Mouse (Mus musculus) stomach, embryonic 16.5 days (tissue): Measurements from ENCODE around the gene Dlgap1. TPM values are rescaled to one million over a fixed set of nuclear protein-coding genes. Genes with fewer than 3 reads are reported as not detected.

Source experiments
- ATAC-seq: fragments of 200-750 bp; cut with Nextera tagmentation; 2 replicates; pipeline ENCODE4 v1.8.0; 2017; ENCODE audit warnings: moderate number of reproducible peaks, moderate TSS enrichment; ENCODE audit not compliant: insufficient read depth, low FRiP score
- H3K27ac ChIP-seq: fragments of 300-500 bp; sonication (generic); 2 replicates; pipeline ENCODE4 v1.5.1; 2014; ENCODE audit warnings: low read length
- H3K27me3 ChIP-seq: fragments of 300-500 bp; sonication (generic); 2 replicates; pipeline ENCODE4 v1.6.1; 2014; ENCODE audit warnings: low read length, control low read depth, mixed read lengths; ENCODE audit not compliant: control insufficient read depth, insufficient read depth
- H3K36me3 ChIP-seq: fragments of 300-500 bp; sonication (generic); 2 replicates; pipeline ENCODE4 v1.6.1; 2014; ENCODE audit warnings: low read length; ENCODE audit not compliant: control insufficient read depth, insufficient read depth
- H3K4me1 ChIP-seq: fragments of 300-500 bp; sonication (generic); 2 replicates; pipeline ENCODE4 v1.6.1; 2014; ENCODE audit warnings: low read length, control low read depth, mixed read lengths; ENCODE audit not compliant: control insufficient read depth, insufficient read depth
- H3K4me2 ChIP-seq: fragments of 300-500 bp; sonication (generic); 2 replicates; pipeline ENCODE4 v1.6.1; 2014; ENCODE audit warnings: low read depth, low read length, mixed read lengths
- H3K4me3 ChIP-seq: fragments of 300-500 bp; sonication (generic); replicated peaks from 2 replicates; pipeline ENCODE4 v1.5.1; 2014; ENCODE audit warnings: mild to moderate bottlenecking, low read length
- H3K9ac ChIP-seq: fragments of 300-500 bp; sonication (generic); 2 replicates; pipeline ENCODE4 v1.6.1; 2014; ENCODE audit warnings: low read length
- H3K9me3 ChIP-seq: fragments of 300-500 bp; sonication (generic); replicated peaks from 2 replicates; pipeline ENCODE4 v1.6.1; 2016; ENCODE audit warnings: low read length, control low read depth; ENCODE audit not compliant: control insufficient read depth
- WGBS: fragments of 180-500 bp; shearing (Covaris S2); extraction: QIAGEN DNeasy Blood & Tissue Kit; methylation state at CpG from one replicate; pipeline ENCODE4 v1.1.7; 2014; 5-methylcytosine and 5-hydroxymethylcytosine counted together
- polyA plus RNA-seq: library from polyadenylated mRNA; unstranded; fragments of >200 nt; fragmentation: Nextera tagmentation; extraction: Ambion mirVana; gene quantifications from 2 replicates; pipeline ENCODE4 v1.2.1, GENCODE M21; 2015

Dlgap1 gene
- polyA plus RNA-seq, 1 experiment from 2014 or later: 3.2 TPM

GRCm38 (mm10) chr17:70614407-70615060, 645.7 kb downstream of the Dlgap1 start:
- H3K4me3 ChIP-seq: no peak overlapping the region
- ATAC-seq: no peak
- WGBS: 71% methylated on average over 5 of the region's 5 CpGs
- H3K9me3 ChIP-seq: no peaks in the 10 kb centered on the region
- no peaks in the 10 kb centered on the region for H3K4me1 ChIP-seq
- H3K27ac ChIP-seq: no peak overlapping the region
- no peak overlapping the region for H3K9ac ChIP-seq
- no peak overlapping the region for H3K4me2 ChIP-seq
- no peaks in the 10 kb centered on the region for H3K27me3 ChIP-seq
- H3K36me3 ChIP-seq: no peaks in the 10 kb centered on the region

- Histone ChIP-seq H3K9me3 (no peaks in the 10 kb centered on the region), H3K4me1 (no peaks in the 10 kb centered on the region), H3K27me3 (no peaks in the 10 kb centered on the region), H3K27ac (no peak overlapping the region), H3K4me2 (no peak overlapping the region), H3K36me3 (no peaks in the 10 kb centered on the region), H3K4me3 (no peak overlapping the region), H3K9ac (no peak overlapping the region)
- no peak for ATAC-seq
- WGBS: 81% methylated on average over 8 of the region's 8 CpGs
These were observed 653.6 kb downstream of the Dlgap1 start for GRCm38 (mm10) chr17:70622493-70622892.

DNA sequence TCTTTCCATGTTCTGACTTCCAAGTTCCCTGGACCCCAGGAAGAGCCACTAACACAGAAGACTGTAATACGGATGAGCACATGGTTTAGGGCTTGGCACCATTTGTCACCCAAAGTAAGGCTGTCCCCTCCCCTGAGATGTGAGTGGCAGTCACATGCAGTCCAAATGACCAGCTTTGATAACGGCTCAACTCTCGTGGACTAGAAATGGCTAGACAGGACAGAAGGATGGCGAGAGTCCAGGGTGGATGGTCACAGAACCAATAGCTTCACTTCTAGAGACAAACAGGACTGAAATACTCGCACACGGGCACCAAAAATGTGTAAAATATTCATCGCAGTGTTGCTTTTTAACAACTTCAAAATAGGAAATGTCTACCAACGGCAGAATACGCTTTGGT, 657.5 kb downstream of the Dlgap1 start:
- no peak overlapping the region for H3K4me3 ChIP-seq
- H3K9ac ChIP-seq: no peak overlapping the region
- no peaks in the 10 kb centered on the region for H3K36me3 ChIP-seq
- no peaks in the 10 kb centered on the region for H3K9me3 ChIP-seq
- H3K4me1 ChIP-seq: no peaks in the 10 kb centered on the region
- no peak for ATAC-seq
- no peak overlapping the region for H3K4me2 ChIP-seq
- no peaks in the 10 kb centered on the region for H3K27me3 ChIP-seq
- no peak overlapping the region for H3K27ac ChIP-seq
- 87% methylated on average over 9 of the region's 9 CpGs for WGBS

GRCm38 (mm10) chr17:70626925-70627324, 658.1 kb downstream of the Dlgap1 start:
- Histone ChIP-seq H3K4me3 (no peak overlapping the region), H3K36me3 (no peaks in the 10 kb centered on the region), H3K9me3 (no peaks in the 10 kb centered on the region), H3K9ac (no peak overlapping the region), H3K4me2 (no peak overlapping the region), H3K27me3 (no peaks in the 10 kb centered on the region), H3K27ac (no peak overlapping the region), H3K4me1 (no peaks in the 10 kb centered on the region)
- 74% methylated on average over 6 of the region's 6 CpGs for WGBS
- ATAC-seq: no peak

DNA sequence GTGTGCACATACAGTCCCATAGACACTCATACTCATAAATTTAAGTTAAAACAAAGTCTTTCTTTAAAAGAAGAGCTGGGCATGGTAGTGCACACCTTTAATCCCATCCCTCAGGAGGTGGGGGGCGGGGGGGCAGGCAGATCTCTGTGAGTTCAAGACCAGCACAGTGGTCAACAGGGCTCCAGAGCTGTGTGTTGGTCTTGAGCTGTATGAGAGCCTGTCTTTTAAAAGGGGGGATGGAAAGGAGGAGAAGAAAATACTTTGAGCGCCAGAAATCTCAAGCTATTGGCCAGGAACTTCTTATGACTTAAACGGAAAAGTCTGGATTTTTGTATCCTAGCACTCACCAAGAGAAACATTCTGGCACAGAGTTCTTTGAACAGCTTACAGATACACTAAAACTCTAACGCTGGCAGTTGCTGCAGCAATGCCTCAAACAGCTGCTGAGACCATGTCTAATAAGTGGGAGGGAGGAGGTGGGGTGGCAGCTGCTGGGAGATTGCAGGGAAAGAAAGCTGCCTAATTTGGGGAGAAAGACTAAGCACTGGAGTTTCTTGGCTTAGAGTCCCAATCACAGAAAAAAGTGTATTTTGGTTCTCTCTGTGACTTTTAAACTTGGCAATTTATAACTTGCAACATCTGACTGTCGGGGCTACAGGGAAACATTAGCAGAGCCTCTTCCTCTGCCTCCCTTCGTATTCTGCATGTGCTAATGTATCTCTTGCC, 660.9 kb downstream of the Dlgap1 start:
- Histone ChIP-seq H3K4me3 (no peak overlapping the region), H3K27ac (peak overlapping the region; percentile 70), H3K4me2 (peak overlapping the region; percentile 11; the same call in 1 of the 2 replicates), H3K27me3 (no peaks in the 10 kb centered on the region), H3K4me1 (no peaks in the 10 kb centered on the region), H3K36me3 (no peaks in the 10 kb centered on the region), H3K9me3 (no peaks in the 10 kb centered on the region), H3K9ac (no peak overlapping the region)
- peak; percentile 73; the same call in 1 of the 2 replicates for ATAC-seq
- WGBS: 45% methylated on average over 6 of the region's 6 CpGs

- WGBS: 23% methylated on average over 9 of the region's 9 CpGs
These were observed 664.5 kb downstream of the Dlgap1 start for GRCm38 (mm10) chr17:70633181-70633944.

DNA sequence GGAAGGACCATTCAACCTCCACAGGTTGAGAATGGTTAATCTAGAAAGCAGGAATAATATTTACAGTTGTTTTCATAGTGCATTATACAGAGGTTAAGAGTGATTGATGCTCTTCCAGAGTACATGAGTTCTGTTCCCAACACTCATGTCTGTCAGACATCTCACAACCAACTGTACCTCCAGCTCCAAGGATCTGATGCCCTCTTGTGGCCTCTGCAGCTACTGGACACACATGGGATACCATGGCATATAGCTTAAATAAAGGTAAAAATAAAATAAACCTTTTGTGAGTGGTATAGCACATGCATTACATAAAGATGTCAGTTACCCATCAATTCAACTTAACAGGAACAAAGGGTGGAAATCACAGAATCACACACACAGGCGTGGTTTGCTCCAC, 674.3 kb downstream of the Dlgap1 start:
- H3K4me2 ChIP-seq: no peak overlapping the region
- H3K27me3 ChIP-seq: no peaks in the 10 kb centered on the region
- ATAC-seq: no peak
- H3K9me3 ChIP-seq: no peaks in the 10 kb centered on the region
- no peak overlapping the region for H3K9ac ChIP-seq
- 70% methylated on average over 1 of the region's 1 CpGs for WGBS
- H3K4me1 ChIP-seq: no peaks in the 10 kb centered on the region
- no peak overlapping the region for H3K27ac ChIP-seq
- no peak overlapping the region for H3K4me3 ChIP-seq
- no peaks in the 10 kb centered on the region for H3K36me3 ChIP-seq

More at GRCm38 (mm10) chr17:70633181-70633944, 664.5 kb downstream of the Dlgap1 start:
- no peaks in the 10 kb centered on the region for H3K9me3 ChIP-seq
- no peaks in the 10 kb centered on the region for H3K36me3 ChIP-seq
- no peak overlapping the region for H3K27ac ChIP-seq
- H3K27me3 ChIP-seq: no peaks in the 10 kb centered on the region
- H3K4me3 ChIP-seq: no peak overlapping the region
- no peak overlapping the region for H3K9ac ChIP-seq
- H3K4me1 ChIP-seq: no peaks in the 10 kb centered on the region
- ATAC-seq: peak; percentile 79
- no peak overlapping the region for H3K4me2 ChIP-seq

DNA sequence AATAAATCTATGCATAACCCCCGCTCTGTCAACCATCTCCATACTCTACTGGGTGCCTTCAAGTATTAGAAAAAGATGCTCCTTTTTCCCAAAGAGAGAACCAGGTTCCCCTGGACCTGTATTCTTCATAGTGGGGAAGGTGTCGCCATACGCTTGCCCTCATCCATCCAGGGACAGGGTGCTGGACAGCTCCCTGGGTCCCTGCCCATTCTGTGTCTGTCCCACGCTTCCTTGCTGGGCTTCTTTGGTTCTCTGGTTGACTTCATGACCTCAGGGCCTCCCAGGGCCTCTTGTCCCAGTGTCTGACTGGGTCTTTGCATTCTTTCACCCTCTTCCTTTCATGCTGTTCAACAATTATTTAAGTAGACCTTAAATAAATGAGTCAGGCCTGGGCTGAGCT, 677.8 kb downstream of the Dlgap1 start:
- Histone ChIP-seq H3K4me2 (no peak overlapping the region), H3K27me3 (no peaks in the 10 kb centered on the region), H3K36me3 (no peaks in the 10 kb centered on the region), H3K27ac (no peak overlapping the region), H3K4me1 (no peaks in the 10 kb centered on the region), H3K4me3 (no peak overlapping the region), H3K9me3 (no peaks in the 10 kb centered on the region), H3K9ac (no peak overlapping the region)
- ATAC-seq: no peak
- 47% methylated on average over 4 of the region's 4 CpGs for WGBS

- WGBS: 44% methylated on average over 3 of the region's 3 CpGs
- no peak for ATAC-seq
- no peaks in the 10 kb centered on the region for H3K4me1 ChIP-seq
- H3K9ac ChIP-seq: no peak overlapping the region
- H3K4me3 ChIP-seq: no peak overlapping the region
- no peak overlapping the region for H3K4me2 ChIP-seq
- no peak overlapping the region for H3K27ac ChIP-seq
- H3K27me3 ChIP-seq: no peaks in the 10 kb centered on the region
- H3K9me3 ChIP-seq: no peaks in the 10 kb centered on the region
- H3K36me3 ChIP-seq: no peaks in the 10 kb centered on the region
These were observed 692.5 kb downstream of the Dlgap1 start for GRCm38 (mm10) chr17:70661382-70661781.
